Mouse (Mus musculus): Measurements from ENCODE around the gene Palld.

The Palld gene

DNA sequence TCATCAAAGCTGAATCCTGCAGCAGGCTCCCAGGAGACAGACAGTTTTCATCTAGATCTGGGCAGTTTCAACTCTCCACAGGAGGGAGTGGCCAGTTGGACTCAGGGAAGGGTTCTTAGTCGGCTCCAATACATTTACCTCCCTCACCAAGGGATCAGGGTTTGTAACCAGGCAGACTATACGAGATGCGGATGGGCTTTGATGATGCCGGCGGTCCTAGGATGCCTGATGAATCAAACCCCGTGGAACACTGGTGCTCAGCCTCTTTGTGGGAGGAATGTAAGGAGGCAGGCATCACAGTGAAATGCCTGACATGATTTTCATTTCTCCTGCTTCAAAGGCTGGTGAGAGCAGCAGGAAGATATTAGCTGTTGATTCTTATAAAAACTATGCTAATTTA is 347.1 kb downstream of the Palld start:
- no peak for DNase-seq (ENCODE audit: low spot score)

DNA sequence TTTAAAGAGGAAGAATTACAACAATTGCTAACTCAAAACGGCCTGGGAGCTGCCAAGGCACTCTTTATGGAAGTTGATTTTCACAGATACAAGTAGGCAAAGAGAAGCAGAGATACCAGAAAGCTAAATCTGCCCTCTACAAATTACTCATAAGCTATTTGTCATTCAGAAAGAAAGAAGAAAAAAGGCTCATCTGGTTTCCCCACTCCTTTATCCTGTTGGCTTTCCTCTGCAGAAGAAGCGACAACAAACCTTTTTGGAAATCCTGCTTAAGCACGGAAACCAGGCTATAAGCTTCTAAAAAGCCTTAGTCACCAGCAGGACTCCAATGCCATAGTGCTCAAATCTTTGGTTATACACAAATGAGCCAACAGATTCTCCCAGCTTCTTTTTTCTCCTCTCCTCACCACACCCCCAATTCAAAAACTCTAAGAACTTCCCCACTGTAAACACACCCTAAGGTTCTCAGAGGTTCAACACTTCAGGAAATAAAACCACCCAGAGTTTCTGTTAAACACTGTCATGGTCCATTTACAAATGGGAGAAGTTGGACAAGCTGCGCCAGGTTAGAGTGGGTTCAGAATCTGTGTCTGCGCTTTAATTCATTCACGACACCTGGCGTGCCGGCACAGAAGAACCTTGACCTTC is 349.6 kb downstream of the Palld start:
- no peak for DNase-seq (ENCODE audit: low spot score)

DNA sequence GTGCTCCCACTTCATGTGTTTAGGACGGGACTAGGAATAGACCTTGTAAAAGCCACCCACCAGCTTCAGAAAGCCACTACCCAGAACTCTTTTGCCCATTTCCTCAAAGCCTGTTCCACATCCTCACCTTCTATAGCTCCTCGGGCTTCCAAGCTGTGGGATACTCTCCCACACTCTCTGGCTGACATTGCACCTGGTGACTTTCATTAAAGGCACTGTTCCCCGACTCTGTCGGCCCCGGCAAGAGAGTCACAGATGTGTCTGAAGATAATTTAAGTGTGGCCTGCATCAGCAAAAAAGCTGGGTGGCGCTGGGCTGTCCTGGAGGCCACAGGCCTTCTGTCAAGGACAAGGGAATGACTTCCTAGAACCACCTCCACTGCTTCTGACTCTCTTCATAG is 350.3 kb downstream of the Palld start:
- no peak for DNase-seq (ENCODE audit: low spot score)

DNA sequence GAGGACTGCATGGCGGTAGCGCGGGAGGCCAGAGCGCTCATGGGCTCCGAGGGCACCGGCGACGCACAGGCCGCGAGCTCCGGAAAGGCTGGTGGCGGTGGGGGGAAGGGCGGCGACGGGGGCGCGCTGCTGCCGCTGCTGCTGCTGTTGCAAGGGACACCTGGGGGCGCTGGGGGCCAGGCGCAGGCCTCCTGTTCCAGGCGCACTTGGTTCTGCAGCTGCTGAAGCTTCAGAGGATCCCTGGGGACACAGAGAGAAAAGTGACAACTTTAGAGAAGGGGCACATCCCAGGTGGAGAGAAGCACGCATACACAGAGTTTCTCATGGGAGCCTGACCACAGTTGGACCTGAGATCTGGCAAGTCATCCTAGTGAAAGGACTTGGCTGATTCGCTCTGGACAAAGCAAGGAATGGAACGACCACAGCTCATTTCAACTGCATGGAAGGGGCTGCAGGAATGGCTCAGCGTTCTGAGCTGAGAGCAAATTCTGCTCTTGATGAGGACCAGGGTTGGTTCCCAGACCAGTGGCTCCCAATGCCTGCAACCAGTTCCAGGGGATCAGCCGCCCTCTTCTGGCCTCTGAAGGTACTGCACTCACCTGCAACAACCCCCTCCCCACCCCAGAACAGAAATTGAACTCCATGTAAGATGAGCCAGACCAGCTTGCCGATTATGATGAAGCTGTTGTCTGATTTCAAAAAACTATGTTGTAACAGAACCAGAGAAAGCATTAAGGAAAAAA is 352.3 kb downstream of the Palld start:
- no peak for DNase-seq (ENCODE audit: low spot score)

DNA sequence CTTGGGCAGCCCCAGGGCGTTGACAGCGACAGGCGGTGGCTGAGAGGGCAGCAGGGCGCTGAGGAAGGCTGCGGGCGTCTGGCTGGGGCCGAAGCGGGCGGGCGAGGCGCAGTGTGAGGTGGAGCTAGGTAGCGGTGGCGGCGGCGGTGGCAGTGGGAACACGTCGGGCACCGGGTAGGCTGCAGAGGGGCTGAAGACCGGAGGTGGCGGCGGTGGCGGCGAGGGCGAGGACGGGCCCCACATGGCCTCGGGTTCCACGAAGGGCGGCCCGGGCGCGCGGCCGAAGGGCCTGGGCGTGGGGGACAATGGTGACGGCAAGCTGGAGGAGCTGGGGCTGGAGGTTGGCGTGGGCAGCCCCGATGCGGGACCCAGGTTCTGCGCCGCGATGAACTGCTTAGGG is 352.9 kb downstream of the Palld start:
- no peak for DNase-seq (ENCODE audit: low spot score)

DNA sequence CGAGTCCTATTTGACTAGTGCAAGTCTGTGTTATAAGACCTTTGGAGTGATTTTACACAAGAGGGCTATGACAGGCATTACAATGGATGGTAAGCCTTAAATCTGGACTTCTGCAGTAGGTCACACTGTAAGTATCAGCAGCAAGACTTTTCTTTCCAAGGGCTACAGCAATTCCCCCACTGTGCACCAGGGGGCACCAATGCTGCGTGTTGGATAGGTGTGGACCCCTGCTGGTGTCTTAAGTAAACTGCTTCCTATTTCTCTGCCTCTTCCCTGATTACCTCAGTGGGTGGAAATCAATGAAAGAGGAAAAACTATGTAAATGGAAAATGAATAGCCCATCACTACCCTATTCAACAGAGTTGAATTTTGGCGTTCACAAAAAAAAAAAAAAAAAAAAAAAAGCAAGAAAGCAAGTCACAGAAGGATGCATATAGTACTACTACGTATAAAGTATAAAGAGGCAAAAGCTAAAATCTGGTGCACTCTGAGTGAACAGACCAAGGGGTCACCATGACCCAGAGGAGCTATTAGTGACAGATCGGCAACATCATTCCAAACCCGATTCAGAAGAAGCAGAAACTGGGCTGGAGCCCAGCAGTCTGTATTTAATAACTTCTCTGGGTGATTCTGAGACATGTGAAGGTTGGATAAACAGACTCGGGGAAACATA is 362.5 kb downstream of the Palld start:
- peak; percentile 49 for DNase-seq (ENCODE audit: low spot score)

DNA sequence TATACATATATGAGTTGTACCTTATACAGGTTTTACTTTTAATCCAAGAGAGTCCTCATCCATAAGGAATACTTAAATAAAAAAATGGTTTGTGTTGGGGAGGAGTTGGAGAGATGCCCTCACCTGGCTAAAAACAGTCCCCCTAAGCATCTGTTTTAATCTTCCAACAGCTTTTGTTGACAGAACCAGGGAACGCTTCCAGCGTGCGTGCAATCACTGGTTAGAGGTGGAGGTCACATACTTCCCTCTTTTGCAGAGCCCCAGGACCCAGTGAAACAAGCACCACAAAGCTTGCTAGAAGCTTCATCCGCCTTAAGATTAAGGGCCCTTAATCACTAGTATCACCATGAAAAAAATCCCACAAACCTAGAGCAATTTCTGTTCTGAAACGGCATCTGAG is 365.0 kb downstream of the Palld start:
- no peak for DNase-seq (ENCODE audit: low spot score)

DNA sequence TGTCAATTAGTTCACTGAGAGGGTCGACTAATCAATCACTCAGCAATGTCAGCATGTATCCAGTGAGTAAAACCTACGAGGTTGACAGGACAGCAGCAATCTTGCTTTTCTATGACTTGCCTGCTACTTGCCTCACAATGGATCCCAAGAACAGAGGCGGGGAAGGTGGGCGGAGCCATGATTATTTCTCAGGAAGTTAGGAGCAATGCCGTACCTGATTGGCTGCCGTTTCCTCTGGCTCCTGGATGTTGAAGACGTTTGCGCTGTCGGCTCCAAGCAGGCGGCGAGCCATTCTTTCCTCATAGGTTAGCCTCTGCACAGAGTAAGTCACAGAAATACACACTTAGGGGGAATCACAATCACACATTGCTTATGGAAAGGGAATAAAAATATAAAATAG is 367.0 kb downstream of the Palld start:
- no peak for DNase-seq (ENCODE audit: low spot score)

DNA sequence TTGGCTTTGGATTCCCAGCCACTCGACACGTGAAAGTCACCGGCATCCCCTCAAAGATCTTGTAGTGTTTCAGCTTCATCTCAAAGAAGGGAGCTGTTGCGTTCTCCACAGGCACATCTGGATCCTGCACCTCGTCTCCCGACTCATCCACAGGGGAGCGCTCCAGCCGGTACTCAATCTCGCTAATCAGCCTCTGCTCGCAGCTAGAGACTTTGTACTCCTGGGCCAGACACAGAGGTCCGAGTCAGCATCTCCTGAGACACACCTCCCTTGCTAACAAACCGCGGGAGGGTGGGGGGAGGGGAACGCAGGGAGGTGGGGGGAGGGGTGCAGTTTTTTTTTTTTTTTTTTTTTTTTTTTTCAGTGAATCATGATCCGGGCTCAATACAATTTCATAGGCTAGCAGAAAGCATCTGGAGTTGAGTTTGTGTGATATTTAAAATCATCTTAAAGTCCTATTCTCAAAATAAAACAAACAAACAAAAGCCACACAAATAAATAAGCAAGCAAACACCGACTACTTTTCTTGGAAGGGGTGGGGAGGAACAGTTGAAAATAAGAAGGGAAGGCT is 369.0 kb downstream of the Palld start:
- no peak for DNase-seq (ENCODE audit: low spot score)

DNA sequence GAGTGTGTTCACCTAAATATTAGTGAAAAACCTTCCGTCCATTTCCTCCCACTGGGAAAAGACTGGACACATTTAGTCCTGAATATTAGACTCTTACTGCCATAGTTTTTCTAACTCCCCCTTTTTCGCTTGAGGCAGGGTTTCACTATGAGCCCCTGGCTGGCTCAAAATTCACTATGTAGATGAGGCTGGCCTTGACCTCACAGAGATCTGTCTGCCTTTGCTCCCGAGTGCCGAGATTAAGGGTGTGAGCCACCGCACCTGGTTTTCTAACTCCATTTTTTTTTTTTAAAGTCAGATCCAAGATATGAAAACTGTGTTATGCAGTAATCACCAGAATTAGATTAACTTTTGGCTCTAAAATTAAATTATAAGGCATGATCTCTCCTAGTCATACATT is 369.7 kb downstream of the Palld start:
- DNase-seq (ENCODE audit: low spot score) = no peak

DNA sequence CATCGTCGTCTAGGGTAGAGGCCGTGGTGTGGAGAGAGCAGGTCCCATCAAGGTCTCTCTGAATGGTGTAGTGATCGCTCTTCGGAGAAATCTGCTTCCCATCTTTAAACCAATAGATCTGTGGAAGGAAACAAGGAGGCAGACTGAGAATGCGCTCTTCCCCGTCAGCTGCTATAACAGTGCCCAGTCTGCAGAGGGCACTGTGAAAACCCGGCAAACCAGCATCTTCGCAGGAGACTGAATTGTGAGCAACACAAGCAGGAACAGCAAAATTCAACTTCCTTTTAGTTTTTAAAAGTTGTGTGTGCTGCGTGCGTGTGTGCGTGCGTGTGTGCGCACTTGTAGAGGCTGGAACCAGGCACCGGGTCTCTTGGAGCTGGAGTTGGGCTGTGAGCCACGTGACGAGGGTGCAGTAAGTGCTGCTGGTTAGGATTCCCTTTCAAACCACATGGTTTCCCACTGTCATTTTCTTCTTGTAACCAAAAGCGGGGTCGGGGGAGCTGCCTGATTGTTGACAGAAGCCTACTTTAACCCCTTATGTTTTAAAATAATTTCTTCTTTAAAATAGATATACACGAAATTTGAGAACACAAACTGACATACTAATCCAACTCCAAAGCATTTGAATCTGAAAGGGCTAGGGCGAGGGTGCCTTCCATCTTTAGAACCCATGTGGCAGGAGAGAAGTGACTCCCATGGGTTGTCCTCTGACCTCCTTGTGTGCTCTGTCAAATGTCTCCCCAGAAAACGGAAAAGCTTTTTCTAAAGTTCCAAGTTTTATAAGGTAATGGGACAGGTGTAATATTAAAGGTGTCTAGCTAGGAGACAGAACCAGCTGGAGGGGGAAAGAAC is 370.3 kb downstream of the Palld start:
- no peak for DNase-seq (ENCODE audit: low spot score)

DNA sequence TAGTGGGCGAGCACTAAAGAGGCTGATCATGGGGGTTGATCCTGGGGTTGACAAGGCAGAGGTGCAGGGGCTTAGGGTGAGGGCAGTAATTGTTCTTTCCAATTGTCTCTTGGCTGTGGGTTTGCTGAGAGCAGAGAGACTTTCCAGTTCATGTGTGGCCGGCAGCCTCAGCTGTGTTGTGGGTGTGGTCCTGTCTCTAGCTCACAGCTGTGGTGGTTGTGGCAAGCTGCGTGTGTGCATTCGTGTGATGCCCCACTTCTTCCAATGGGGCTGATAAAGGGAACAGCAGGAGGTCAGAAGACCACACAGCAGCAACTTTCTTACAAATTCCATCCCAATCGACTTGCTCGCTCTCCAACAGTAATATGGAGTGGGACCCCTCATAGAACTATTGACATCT is 373.8 kb downstream of the Palld start:
- DNase-seq (ENCODE audit: low spot score) = no peak

DNA sequence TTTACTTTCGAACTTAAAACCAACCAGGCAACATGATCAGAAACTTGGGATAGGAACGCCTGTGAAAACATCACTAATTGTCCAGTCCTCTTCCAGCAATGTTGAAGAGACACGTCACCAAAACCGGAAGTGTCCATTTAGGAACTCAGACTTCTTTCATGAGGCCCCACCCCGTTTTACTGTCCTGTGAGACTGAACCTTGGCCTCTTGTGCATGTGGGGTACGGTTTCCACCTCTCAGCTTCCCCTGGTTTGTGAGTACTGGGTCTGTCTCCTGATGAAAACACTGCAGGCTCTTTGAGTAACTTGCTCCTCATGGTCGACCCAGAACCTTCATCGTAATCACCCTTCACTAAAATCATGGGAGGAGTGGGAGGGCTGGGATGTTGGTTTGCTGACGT is 374.3 kb downstream of the Palld start:
- DNase-seq (ENCODE audit: low spot score) = no peak

DNA sequence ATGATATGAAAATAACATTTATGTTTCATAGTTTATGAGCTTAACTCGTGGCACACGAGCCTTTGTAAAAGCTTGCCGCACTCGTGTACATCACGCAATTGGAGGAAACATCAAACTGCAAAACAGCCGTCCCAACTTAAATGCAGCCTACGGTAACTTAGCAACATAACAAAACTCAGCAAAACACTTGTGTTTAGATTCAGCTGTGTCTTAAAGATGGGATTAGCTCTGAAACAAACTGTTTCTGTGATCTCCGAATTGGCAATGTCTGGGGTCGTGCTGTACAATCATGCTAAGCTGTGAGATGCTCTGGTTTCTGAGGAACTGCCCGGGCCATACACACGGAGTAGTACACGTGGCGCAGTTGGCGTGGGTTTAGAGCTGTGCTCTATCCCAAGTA is 375.5 kb downstream of the Palld start:
- no peak for DNase-seq (ENCODE audit: low spot score)

DNA sequence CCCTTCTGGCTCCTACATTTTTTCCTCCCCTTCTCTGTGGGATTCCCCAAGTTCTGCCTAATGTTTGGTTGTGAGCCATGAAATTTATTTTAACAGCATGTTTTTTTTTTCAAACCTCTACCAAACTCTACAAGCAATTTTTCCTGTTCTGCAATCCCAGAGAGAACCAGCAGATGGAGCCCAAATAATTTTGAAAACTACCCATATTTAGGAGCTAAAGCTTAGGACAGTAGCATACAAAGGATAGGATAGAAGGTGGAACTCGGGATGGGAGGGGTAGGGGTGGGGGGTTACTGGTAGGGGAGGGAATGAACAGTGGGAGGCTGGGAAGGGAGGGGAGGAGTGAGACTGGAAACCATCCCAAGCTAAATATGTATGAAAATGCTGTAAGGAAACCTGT is 380.4 kb downstream of the Palld start:
- DNase-seq (ENCODE audit: low spot score) = no peak

DNA sequence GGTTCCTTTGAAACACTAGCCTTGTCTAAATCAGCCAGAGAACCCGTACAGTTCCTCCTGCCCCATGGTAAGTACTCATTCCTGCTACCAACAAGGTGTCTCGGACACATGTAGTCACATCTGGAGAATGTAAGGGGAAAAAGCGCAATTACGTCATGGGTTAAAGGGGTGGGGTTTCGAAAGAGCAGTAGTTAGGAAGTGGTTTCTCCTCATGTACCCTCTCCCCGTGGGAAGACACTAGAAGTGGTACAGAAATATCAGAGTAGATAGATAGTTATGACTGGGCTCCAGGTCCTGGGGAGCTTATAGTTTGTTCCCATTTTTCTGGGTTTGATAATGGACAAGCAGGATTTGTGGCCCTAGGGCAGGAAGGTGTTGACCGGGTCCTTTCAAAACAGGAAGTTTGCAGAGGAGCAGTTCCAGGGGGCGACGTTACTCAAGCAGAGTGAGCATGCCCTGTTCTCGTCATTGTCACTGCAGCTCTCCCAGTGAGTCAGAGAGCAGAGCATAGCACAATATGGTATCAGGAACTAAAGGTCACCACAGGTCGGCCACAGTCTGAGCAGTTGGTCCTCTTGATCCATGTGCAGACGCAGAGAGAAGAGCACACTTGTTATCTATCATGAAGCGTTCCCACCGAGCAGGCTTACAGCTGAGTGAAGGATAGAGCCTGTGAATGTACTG is 384.8 kb downstream of the Palld start:
- DNase-seq (ENCODE audit: low spot score) = no peak

DNA sequence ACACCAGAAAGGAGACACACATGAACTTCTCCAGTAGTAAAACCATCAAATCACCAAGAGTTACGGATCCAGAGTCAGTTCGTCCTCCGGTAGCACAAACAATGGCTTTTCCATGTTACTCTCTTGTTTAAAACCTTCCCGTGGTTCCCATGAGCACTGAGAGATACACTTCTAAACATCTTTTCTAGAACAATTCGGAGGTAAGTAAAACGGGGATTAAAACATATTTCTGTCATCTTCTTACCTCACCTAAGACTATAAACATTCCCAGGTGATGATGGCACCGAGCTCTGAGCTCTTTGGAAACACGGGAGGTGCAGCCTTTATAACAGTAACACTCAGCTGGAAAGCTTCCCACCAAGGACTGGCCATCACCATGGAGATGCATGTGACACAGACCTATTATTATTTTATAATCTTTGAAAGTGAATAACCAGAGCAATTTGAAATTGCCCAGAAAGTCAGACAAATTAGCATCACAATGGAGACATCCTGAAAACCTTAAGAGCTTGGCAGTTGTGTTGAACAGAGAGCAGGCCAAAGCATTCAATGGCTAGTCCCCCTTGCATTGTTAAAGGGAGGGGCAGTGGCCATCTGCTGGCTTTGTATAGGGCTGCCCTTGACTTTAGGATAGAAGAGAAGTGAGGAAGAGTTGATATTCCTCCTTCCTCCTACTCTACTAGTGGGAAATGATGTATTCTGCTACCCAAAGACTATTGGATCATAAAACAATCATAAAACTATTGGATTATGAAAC is 385.6 kb downstream of the Palld start:
- DNase-seq (ENCODE audit: low spot score) = no peak

DNA sequence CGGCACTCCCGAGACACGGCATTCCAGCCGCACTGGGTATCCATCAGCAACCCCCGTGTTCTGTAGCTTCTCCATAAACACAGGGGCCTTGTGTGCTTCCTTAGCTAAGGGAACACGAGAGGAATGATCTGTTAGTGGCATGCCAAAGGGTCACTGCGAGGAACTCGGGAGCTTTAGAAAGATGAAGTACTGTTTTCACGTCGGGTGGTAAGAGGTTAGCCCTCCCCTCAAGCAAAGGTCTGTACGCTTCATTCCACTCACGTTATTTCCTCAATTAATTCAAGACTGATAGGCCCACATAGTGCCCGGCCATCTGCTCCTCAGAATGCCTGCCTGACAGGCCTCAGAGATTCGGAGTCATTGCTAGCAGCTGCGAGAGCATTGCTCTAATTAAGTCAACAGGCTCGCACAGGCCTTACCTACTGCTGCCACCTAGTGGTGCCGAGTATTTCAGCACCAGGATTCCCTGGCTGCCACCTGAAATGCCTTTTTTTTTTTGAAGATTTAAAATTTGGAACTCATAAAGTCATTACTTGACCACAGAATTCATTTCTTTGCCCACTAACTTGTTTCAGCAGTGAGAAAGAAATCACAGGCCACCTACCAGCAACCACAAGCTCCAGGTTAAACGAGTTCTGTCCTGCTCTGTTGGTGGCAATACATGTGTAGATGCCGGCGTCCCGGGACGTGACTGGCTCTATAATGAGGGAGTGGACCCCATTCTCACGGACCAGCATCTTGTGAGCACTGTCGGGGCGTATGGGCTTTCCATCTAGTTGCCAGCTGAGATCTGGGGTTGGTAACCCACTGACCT is 386.4 kb downstream of the Palld start:
- no peak for DNase-seq (ENCODE audit: low spot score)

DNA sequence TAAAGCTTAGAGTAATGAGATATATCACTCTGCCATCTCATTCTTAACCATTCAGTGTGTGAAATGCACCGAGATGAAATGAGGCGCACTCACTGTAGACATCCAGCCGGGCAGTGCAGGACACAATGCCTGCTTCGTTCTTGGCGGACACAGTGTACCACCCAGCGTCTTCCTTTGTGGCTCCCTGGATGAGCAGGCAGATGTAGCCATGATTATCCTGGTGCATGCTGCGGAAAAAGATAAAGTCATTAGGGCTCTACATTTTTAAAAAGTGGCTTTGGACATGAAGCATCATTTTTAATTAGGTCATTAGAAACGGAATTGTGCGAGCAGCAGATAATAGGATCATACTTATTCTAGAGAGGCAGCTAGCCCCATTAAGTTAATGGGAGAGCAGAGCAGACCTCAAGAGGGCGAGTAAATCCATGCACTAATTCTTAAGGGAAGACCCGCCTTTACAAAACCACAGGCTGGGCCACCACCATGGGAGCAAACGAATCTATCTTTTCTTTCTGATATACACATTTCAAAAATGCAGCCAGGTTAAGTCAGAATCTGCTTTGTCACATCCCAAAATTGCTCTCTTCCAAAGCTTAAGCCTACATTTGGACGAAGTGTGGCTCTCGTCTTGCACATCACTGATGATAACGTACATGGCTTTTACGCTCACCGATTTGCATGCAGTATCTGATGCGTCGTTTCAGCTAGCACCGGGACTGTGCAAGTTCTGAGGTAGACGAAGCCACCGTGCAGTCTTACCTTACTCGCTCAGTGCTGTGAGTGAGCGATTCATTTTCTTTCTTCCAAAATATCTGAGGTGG is 387.2 kb downstream of the Palld start:
- DNase-seq (ENCODE audit: low spot score) = no peak
